Mouse (Mus musculus) intestine, embryonic 16.5 days (tissue): ENCODE measurements at regions not wholly inside any gene's neighbourhood (a gene's known extent, or its start where the extent isn't known, plus 50 kb on each side); places are given as distances from the start of the nearest gene placed in this dataset.

ENCODE experiments used
- ATAC-seq: fragments of 200-750 bp; cut with Nextera tagmentation; 2 replicates; pipeline ENCODE4 v1.8.0; 2017; ENCODE audit warnings: moderate TSS enrichment, moderate library complexity
- H3K27ac ChIP-seq: fragments of 300-500 bp; sonication (generic); 2 replicates; pipeline ENCODE4 v1.5.1; 2014; ENCODE audit warnings: mild to moderate bottlenecking, low read length
- H3K27me3 ChIP-seq: fragments of 300-500 bp; sonication (generic); replicated peaks from 2 replicates; pipeline ENCODE4 v1.6.1; 2014; ENCODE audit warnings: low read length, control low read depth, mixed read lengths; ENCODE audit not compliant: control insufficient read depth, insufficient read depth
- H3K36me3 ChIP-seq: fragments of 300-500 bp; sonication (generic); 2 replicates; pipeline ENCODE4 v1.6.1; 2014; ENCODE audit warnings: low read length, control low read depth; ENCODE audit not compliant: control insufficient read depth, insufficient read depth
- H3K4me1 ChIP-seq: fragments of 300-500 bp; sonication (generic); 2 replicates; pipeline ENCODE4 v1.6.1; 2014; ENCODE audit warnings: low read length, control low read depth, mixed read lengths; ENCODE audit not compliant: control insufficient read depth, insufficient read depth
- H3K4me2 ChIP-seq: fragments of 300-500 bp; sonication (generic); 2 replicates; pipeline ENCODE4 v1.6.1; 2014; ENCODE audit warnings: low read depth, low read length, control low read depth
- H3K4me3 ChIP-seq: fragments of 300-500 bp; sonication (generic); 2 replicates; pipeline ENCODE4 v1.5.1; 2014; ENCODE audit warnings: mild to moderate bottlenecking, low read length
- H3K9ac ChIP-seq: fragments of 300-500 bp; sonication (generic); 2 replicates; pipeline ENCODE4 v1.6.1; 2014; ENCODE audit warnings: low read depth, low read length
- H3K9me3 ChIP-seq: fragments of 300-500 bp; sonication (generic); 2 replicates; pipeline ENCODE4 v1.6.1; 2016; ENCODE audit warnings: low read length, control low read depth; ENCODE audit not compliant: control insufficient read depth
- WGBS: fragments of 180-500 bp; shearing (Covaris S2); extraction: QIAGEN DNeasy Blood & Tissue Kit; methylation state at CpG from one replicate; pipeline ENCODE4 v1.1.7; 2014; 5-methylcytosine and 5-hydroxymethylcytosine counted together

GRCm38 (mm10) chr8:97131285-97132017 is 1243.1 kb upstream of the Got2 start:
- no peaks in the 10 kb centered on the region for H3K9me3 ChIP-seq
- no peak overlapping the region for H3K4me2 ChIP-seq
- H3K27ac ChIP-seq = no peak overlapping the region
- no peaks in the 10 kb centered on the region for H3K27me3 ChIP-seq
- no peaks in the 10 kb centered on the region for H3K4me1 ChIP-seq
- 79% methylated on average over 1 of the region's 1 CpGs for WGBS
- no peak overlapping the region for H3K4me3 ChIP-seq
- no peak for ATAC-seq
- no peak overlapping the region for H3K9ac ChIP-seq
- no peaks in the 10 kb centered on the region for H3K36me3 ChIP-seq

- ATAC-seq = peak; percentile 75; the same call in 1 of the 2 replicates
- Histone ChIP-seq H3K4me2 (no peak overlapping the region), H3K36me3 (no peaks in the 10 kb centered on the region), H3K27me3 (no peaks in the 10 kb centered on the region), H3K4me3 (no peak overlapping the region), H3K4me1 (no peaks in the 10 kb centered on the region), H3K9ac (no peak overlapping the region), H3K27ac (no peak overlapping the region), H3K9me3 (no peaks in the 10 kb centered on the region)
- whole genome bisulfite sequencing = 73% methylated on average over 2 of the region's 2 CpGs
These were observed 1242.5 kb upstream of the Got2 start for GRCm38 (mm10) chr8:97130827-97131226.

- H3K4me1 ChIP-seq = no peaks in the 10 kb centered on the region
- no peak overlapping the region for H3K27ac ChIP-seq
- H3K27me3 ChIP-seq = no peaks in the 10 kb centered on the region
- H3K36me3 ChIP-seq = no peaks in the 10 kb centered on the region
- H3K9me3 ChIP-seq = no peaks in the 10 kb centered on the region
- WGBS = 61% methylated on average over 4 of the region's 4 CpGs
- H3K4me3 ChIP-seq = no peak overlapping the region
- H3K4me2 ChIP-seq = no peak overlapping the region
- ATAC-seq = no peak
- H3K9ac ChIP-seq = no peak overlapping the region
These were observed 1220.5 kb upstream of the Got2 start for GRCm38 (mm10) chr8:97108719-97109391.
